Mouse (Mus musculus): ENCODE results near the gene Duoxa1.

GRCm38 (mm10) chr2:122361868-122362621 is 48.5 kb upstream of the Duoxa1 start:
- no peak for TF ChIP-seq POLR2A (IDR thresholded peaks at IDR 0.05; ENCODE audit: extremely low read depth, insufficient read depth, low read length)
- no peak for TF ChIP-seq CTCF (IDR thresholded peaks at IDR 0.05; ENCODE audit: extremely low read depth, insufficient read depth, low read length)

Measured in cortical plate, adult 2 months (tissue).